Comparison of ENCODE assay signal across 8 mouse cellular contexts in the genomic region with DNA sequence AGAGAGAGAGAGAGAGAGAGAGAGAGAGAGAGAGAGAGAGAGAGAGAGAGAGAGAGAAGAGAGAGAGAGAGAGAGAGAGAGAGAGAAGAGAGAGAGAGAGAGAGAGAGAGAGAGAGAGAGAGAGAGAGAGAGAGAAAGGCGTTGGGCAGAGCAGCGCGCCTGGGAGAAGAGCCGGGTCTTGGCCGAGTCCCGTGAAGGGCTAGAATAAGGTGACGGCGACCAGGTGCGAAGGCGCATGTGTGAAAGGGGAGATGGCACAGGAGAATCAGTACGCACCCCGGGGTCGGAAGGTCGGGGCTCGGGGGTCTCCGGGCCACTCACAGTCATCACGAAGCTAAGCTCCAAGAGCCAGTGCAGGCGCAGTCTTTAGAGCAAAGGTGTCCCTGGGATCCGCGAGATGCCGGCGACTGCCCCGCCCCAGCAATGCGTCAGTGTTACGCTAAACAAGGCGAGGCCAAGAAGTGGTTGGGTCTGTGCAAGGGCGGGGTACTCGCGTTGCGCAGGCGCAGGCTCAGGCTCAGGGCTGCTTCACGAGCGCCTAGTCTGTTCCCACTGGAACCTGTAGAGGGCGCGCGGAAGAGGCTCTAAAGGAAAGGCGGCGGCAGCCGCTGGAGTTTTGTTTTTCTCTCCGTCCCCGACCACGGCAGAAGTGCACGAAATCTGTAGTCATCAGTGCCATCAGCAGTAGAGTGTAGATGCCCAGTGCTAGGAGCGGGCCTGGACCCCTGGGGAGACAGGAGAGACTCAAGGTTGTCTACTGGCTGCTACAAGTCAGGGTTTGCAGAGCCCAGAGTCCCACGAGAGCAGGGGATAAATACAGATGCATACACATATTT. TPM values are rescaled to one million over a fixed set of nuclear protein-coding genes. Genes with fewer than 3 reads are reported as not detected.
DNase-seq lines count a peak whose midpoint lies in the region; ATAC-seq lines count a peak whose summit lies in the region.

No protein-coding gene starts in this region.

- H3K4me3 ChIP-seq in hindbrain, embryonic 12.5 days: peak overlapping the region; percentile 54

- peak overlapping the region; percentile 92 for H3K4me2 ChIP-seq in hindbrain, embryonic 12.5 days (replicated peaks)

- no peaks in the 10 kb centered on the region for H3K9me3 ChIP-seq in hindbrain, embryonic 12.5 days (replicated peaks)

- no peaks in the 10 kb centered on the region for H3K27me3 ChIP-seq in hindbrain, embryonic 12.5 days

- peak overlapping the region; percentile 84 for H3K9ac ChIP-seq in hindbrain, embryonic 12.5 days

- H3K27ac ChIP-seq in hindbrain, embryonic 12.5 days: peak overlapping the region; percentile 85

- H3K36me3 ChIP-seq in hindbrain, embryonic 12.5 days: peaks cover 29% of the 10 kb centered on the region

- peak; percentile 98 for DNase-seq in MN1 (ENCODE audit: low spot score)
- peak; percentile 99 for DNase-seq in cerebellum, adult 9-10 months
- peak; percentile 97 to 99 for DNase-seq in frontal cortex, adult 2 months (ENCODE audit: extremely low spot score in 1 of 2, low spot score in 1 of 2)
- DNase-seq in layer of hippocampus, postnatal 14 days (ENCODE audit: low spot score in 2 of 2): peak; percentile 97 to 99
- DNase-seq in lung, postnatal 14 days: peak; percentile 99
- DNase-seq in retina, adult 2 months (ENCODE audit: low read depth, low spot score): peak; percentile 96
- peak; percentile 98 for DNase-seq in thymus, postnatal 36 days

- under 1% methylated on average over 44 of the region's 45 CpGs for WGBS in hindbrain, embryonic 12.5 days

- ATAC-seq in hindbrain, embryonic 12.5 days (ENCODE audit: low FRiP score): peak; percentile 94

- peaks cover 51% of the 10 kb centered on the region for H3K4me1 ChIP-seq in hindbrain, embryonic 12.5 days

RNA-seq across cellular contexts. Expression of a gene that starts 0.8 kb away (rescaled TPM):
- 51.4 and 52.5 TPM in 2 replicates for polyA plus RNA-seq in frontal cortex, adult 2 months (2012; rRNA removed)
- polyA plus RNA-seq in hindbrain, embryonic 12.5 days (2016; fragmentation: Nextera tagmentation; extraction: Ambion mirVana): 56.2 and 60.6 TPM in 2 replicates
- total RNA-seq in layer of hippocampus, postnatal 14 days (2021): 10 to 100 TPM; 40.6 to 47.9 TPM

RNA-seq across cellular contexts. Expression of a gene that starts 2.9 kb away (rescaled TPM):
- polyA plus RNA-seq in frontal cortex, adult 2 months (2012; rRNA removed): 46.8 and 61.2 TPM in 2 replicates
- 20.2 and 22.0 TPM in 2 replicates for polyA plus RNA-seq in hindbrain, embryonic 12.5 days (2016; fragmentation: Nextera tagmentation; extraction: Ambion mirVana)
- 10 to 100 TPM; 45.8 to 46.3 TPM for total RNA-seq in layer of hippocampus, postnatal 14 days (2021)

RNA-seq across cellular contexts. Expression of a gene that starts 15.8 kb away (rescaled TPM):
- 21.1 and 23.6 TPM in 2 replicates for polyA plus RNA-seq in frontal cortex, adult 2 months (2012; rRNA removed)
- polyA plus RNA-seq in hindbrain, embryonic 12.5 days (2016; fragmentation: Nextera tagmentation; extraction: Ambion mirVana): 9.8 and 14.1 TPM in 2 replicates
- total RNA-seq in layer of hippocampus, postnatal 14 days (2021): 10 to 100 TPM; 14.5 to 15.4 TPM

RNA-seq across cellular contexts. Expression of a gene that starts 31.2 kb away (rescaled TPM):
- polyA plus RNA-seq in frontal cortex, adult 2 months (2012; rRNA removed): 123 and 129 TPM in 2 replicates
- polyA plus RNA-seq in hindbrain, embryonic 12.5 days (2016; fragmentation: Nextera tagmentation; extraction: Ambion mirVana): 27.2 and 30.9 TPM in 2 replicates
- 100 to 1,000 TPM; 124 to 139 TPM for total RNA-seq in layer of hippocampus, postnatal 14 days (2021)

RNA-seq across cellular contexts. Expression of a gene that starts 45.8 kb away (rescaled TPM):
- 1.9 and 2.3 TPM in 2 replicates for polyA plus RNA-seq in frontal cortex, adult 2 months (2012; rRNA removed)
- 110 and 117 TPM in 2 replicates for polyA plus RNA-seq in hindbrain, embryonic 12.5 days (2016; fragmentation: Nextera tagmentation; extraction: Ambion mirVana)
- 1 to 10 TPM; 2.4 to 4.9 TPM for total RNA-seq in layer of hippocampus, postnatal 14 days (2021)

Comparison
In these comparisons a context has a peak if more than half of its experiments do, and no peak if none do; other contexts are left out.
1. Peak in every context shown above with its lines: DNase-seq, ATAC-seq, H3K4me3 ChIP-seq and H3K27ac ChIP-seq.